Mouse (Mus musculus) bone marrow macrophage, adult 2 months (primary cell): Measurements from ENCODE around the gene Elp6.

ENCODE experiments used
- CTCF ChIP-seq: IDR thresholded peaks from 2 replicates; pipeline ENCODE4 v1.5.1; 2012; ENCODE audit warnings: low read depth, mild to moderate bottlenecking, low read length, moderate library complexity
- POLR2A ChIP-seq: IDR thresholded peaks from 2 replicates; pipeline ENCODE4 v1.6.1; 2012; ENCODE audit warnings: mild to moderate bottlenecking, low read depth, low read length, borderline replicate concordance

DNA sequence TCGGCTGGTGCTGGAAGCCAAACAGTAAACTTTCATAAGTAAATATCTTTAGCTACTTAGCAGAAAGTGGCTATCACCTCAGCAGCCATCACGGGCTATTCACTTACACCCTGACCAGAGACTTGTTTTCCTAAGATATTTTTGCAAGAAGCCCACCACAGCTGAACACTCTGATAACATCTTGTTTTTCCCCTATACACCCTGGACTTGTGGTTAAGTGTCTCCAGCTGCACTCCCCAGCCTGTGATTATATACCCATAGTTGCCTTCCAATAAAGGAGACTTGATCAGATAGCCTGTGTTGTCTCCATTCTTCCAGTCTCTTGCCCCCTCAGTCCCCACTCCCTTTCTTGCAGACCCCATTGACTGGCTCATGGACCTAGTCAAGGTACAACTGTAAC is 23.2 kb downstream of the Elp6 start:
- no peak for TF ChIP-seq CTCF
- no peak for TF ChIP-seq POLR2A
